In genomic region chr3:135293703-135294102, GRCm38 (mm10) we compare ENCODE assay signal across 14 mouse cellular contexts. TPM values are rescaled to one million over a fixed set of nuclear protein-coding genes. Genes with fewer than 3 reads are reported as not detected.
DNase-seq lines count a peak whose midpoint lies in the region; ATAC-seq and TF ChIP-seq lines count a peak whose summit lies in the region.
"Had no signal": no experiment of that assay in that cellular context is flagged by ENCODE, and none has a peak within 500 bp of the region (broad histone marks: within the 10 kb centered on the region; RNA-seq: fewer than 3 reads in every experiment).

No protein-coding gene starts in this region.

- H3K9ac ChIP-seq in lung, postnatal 0 days (replicated peaks; ENCODE audit: low read depth), result no peak overlapping the region
- H3K9ac ChIP-seq in liver, embryonic 11.5 days (ENCODE audit: low read depth, low read length), result no peak overlapping the region
- H3K9ac ChIP-seq: liver, postnatal 0 days had no signal

- no peak for ATAC-seq in lung, postnatal 0 days
- ATAC-seq in liver, embryonic 11.5 days (replicated peaks; ENCODE audit: low FRiP score), result no peak
- ATAC-seq: intestine, postnatal 0 days; liver, postnatal 0 days had no signal

- no peak overlapping the region for H3K27ac ChIP-seq in lung, postnatal 0 days (ENCODE audit: low read length)
- no peak overlapping the region for H3K27ac ChIP-seq in liver, embryonic 11.5 days (ENCODE audit: low read depth, low read length)

- no peak for TF ChIP-seq EP300 in lung, postnatal 0 days (IDR thresholded peaks at IDR 0.05)

- no peak for TF ChIP-seq CTCF in lung, postnatal 0 days (IDR thresholded peaks at IDR 0.05)

- no peaks in the 10 kb centered on the region for H3K4me1 ChIP-seq in lung, postnatal 0 days (ENCODE audit: insufficient read depth, low read depth, low read length)
- H3K4me1 ChIP-seq in liver, embryonic 11.5 days (replicated peaks; ENCODE audit: control insufficient read depth, insufficient read depth, low read length), result no peaks in the 10 kb centered on the region

- no peaks in the 10 kb centered on the region for H3K9me3 ChIP-seq in lung, postnatal 0 days (ENCODE audit: low read length)
- no peaks in the 10 kb centered on the region for H3K9me3 ChIP-seq in liver, embryonic 11.5 days (ENCODE audit: control insufficient read depth, low read length)

- peak; percentile 15 to 33 for DNase-seq in cerebellum, postnatal 25 days
- DNase-seq in cerebellum, adult 9-11 months, result no peak
- DNase-seq in lung, postnatal 25 days (ENCODE audit: low spot score), result peak; percentile 2
- DNase-seq in lung, postnatal 0 days (ENCODE audit: low spot score), result no peak
- peak; percentile 21 for DNase-seq in fibroblast of lung, adult 2 months (ENCODE audit: low read depth)
- peak; percentile 16 for DNase-seq in layer of hippocampus, adult 9-10 months (ENCODE audit: low spot score)
- DNase-seq in frontal cortex, adult 2 months (ENCODE audit: extremely low spot score in 1 of 2, low spot score in 1 of 2), result no peak
- DNase-seq in liver, embryonic 11.5 days (ENCODE audit: low spot score), result no peak
- DNase-seq: adrenal gland, postnatal 25 days; liver, postnatal 0 days; thymus, postnatal 25 days had no signal

- no peak overlapping the region for H3K4me3 ChIP-seq in lung, postnatal 0 days (ENCODE audit: low read depth, low read length)
- no peak overlapping the region for H3K4me3 ChIP-seq in liver, embryonic 11.5 days (ENCODE audit: low read depth, low read length)

- H3K4me2 ChIP-seq in lung, postnatal 0 days (replicated peaks; ENCODE audit: low read depth, low read length), result no peak overlapping the region
- H3K4me2 ChIP-seq in liver, embryonic 11.5 days, result no peak overlapping the region

- H3K36me3 ChIP-seq in lung, postnatal 0 days (ENCODE audit: insufficient read depth, low read length), result no peaks in the 10 kb centered on the region
- no peaks in the 10 kb centered on the region for H3K36me3 ChIP-seq in liver, embryonic 11.5 days (ENCODE audit: control insufficient read depth, insufficient read depth, low read length)

- 40% methylated on average over 7 of the region's 7 CpGs for WGBS in lung, postnatal 0 days
- WGBS in liver, embryonic 11.5 days, result 60% methylated on average over 7 of the region's 7 CpGs

- H3K27me3 ChIP-seq in lung, postnatal 0 days (replicated peaks; ENCODE audit: insufficient read depth, low read length), result no peaks in the 10 kb centered on the region
- H3K27me3 ChIP-seq in liver, embryonic 11.5 days (replicated peaks; ENCODE audit: control insufficient read depth, insufficient read depth, low read length), result no peaks in the 10 kb centered on the region

RNA-seq across cellular contexts. Expression of gene Bdh2, which starts 12.7 kb away (rescaled TPM):
- 5.8 and 5.9 TPM in 2 replicates for polyA plus RNA-seq in lung, postnatal 0 days (2015; fragmentation: Nextera tagmentation; extraction: Ambion mirVana)
- 2.7 and 4.0 TPM in 2 replicates for polyA plus RNA-seq in frontal cortex, adult 2 months (2012; rRNA removed)
- 1.3 and 1.7 TPM in 2 replicates for polyA plus RNA-seq in liver, embryonic 11.5 days (2014; fragmentation: Nextera tagmentation; extraction: Ambion mirVana)

RNA-seq across cellular contexts. Expression of gene Slc9b2, which starts 13.8 kb away (rescaled TPM):
- polyA plus RNA-seq in lung, postnatal 0 days (2015; fragmentation: Nextera tagmentation; extraction: Ambion mirVana), result 0.26 and 0.57 TPM in 2 replicates
- 2.5 and 3.6 TPM in 2 replicates for polyA plus RNA-seq in frontal cortex, adult 2 months (2012; rRNA removed)
- 0.62 and 1.0 TPM in 2 replicates for polyA plus RNA-seq in liver, embryonic 11.5 days (2014; fragmentation: Nextera tagmentation; extraction: Ambion mirVana)
- polyA plus RNA-seq: liver, postnatal 0 days had no signal

RNA-seq across cellular contexts. Expression of gene Slc9b1, which starts 54.1 kb away (rescaled TPM):
- 0.26 and 0.31 TPM in 2 replicates for polyA plus RNA-seq in lung, postnatal 0 days (2015; fragmentation: Nextera tagmentation; extraction: Ambion mirVana)
- polyA plus RNA-seq in frontal cortex, adult 2 months (2012; rRNA removed), result 0.36 and 0.99 TPM in 2 replicates
- 0.16 and 0.23 TPM in 2 replicates for polyA plus RNA-seq in liver, embryonic 11.5 days (2014; fragmentation: Nextera tagmentation; extraction: Ambion mirVana)
- polyA plus RNA-seq: cerebellum, adult 2 months; intestine, postnatal 0 days; liver, postnatal 0 days; spleen, adult 2 months had no signal

Comparison
In these comparisons a context has a peak if more than half of its experiments do, and no peak if none do; other contexts are left out.
1. DNase-seq: peak in cerebellum, postnatal 25 days (2 of 2), lung, postnatal 25 days (single experiment), fibroblast of lung, adult 2 months (single experiment) and layer of hippocampus, adult 9-10 months (single experiment); none in cerebellum, adult 9-11 months (single experiment), lung, postnatal 0 days (single experiment), frontal cortex, adult 2 months (0 of 2) and liver, embryonic 11.5 days (single experiment).